Mouse (Mus musculus) central nervous system, embryonic 14 days (tissue): Measurements from ENCODE around the gene Crhr1. TPM values are rescaled to one million over a fixed set of nuclear protein-coding genes. Genes with fewer than 3 reads are reported as not detected.

Experiments
- polyA plus RNA-seq: library from polyadenylated mRNA; depleted of rRNA; stranded (reverse); fragments of >200 nt; gene quantifications from 2 replicates; pipeline ENCODE4 v1.2.3, GENCODE M21; 2012; rRNA removed

Gene Crhr1
- 6.0 and 6.2 TPM in 2 replicates for polyA plus RNA-seq

GRCm38 (mm10) chr11:104132580-104133441, at the start of gene Crhr1:
Gene Crhr1, plus strand, starts transcription at chr11:104132855.

GRCm38 (mm10) chr11:104186135-104186836, 53.6 kb downstream of the Crhr1 start, which contains the start of gene Sppl2c:
Gene Sppl2c, plus strand, starts transcription at chr11:104186327.

Other genes starting within 250 kb of the Crhr1 start
- 77.8 and 88.1 TPM in 2 replicates for gene Nsf, start 178.8 kb upstream of the Crhr1 start, polyA plus RNA-seq
- gene Arf2, start 166.1 kb upstream of the Crhr1 start, polyA plus RNA-seq, result 113 and 118 TPM in 2 replicates
- not detected in 2 replicates for gene Sppl2c, start 53.5 kb downstream of the Crhr1 start, polyA plus RNA-seq
- gene Mapt, start 98.5 kb downstream of the Crhr1 start, polyA plus RNA-seq, result 311 and 360 TPM in 2 replicates